In genomic region chr2:91461341-91461740, GRCm38 (mm10) we compare ENCODE assay signal across 10 mouse cellular contexts. TPM values are rescaled to one million over a fixed set of nuclear protein-coding genes. Genes with fewer than 3 reads are reported as not detected.
DNase-seq lines count a peak whose midpoint lies in the region; ATAC-seq lines count a peak whose summit lies in the region.
"Had no signal": no experiment of that assay in that cellular context is flagged by ENCODE, and none has a peak within 500 bp of the region (broad histone marks: within the 10 kb centered on the region; RNA-seq: fewer than 3 reads in every experiment).

No protein-coding gene starts in this region.

- 0 out of 2 replicates have a peak overlapping the region, but pooled peaks have one; percentile 46 for H3K9ac ChIP-seq in forebrain, embryonic 12.5 days
- no peak overlapping the region for H3K9ac ChIP-seq in forebrain, embryonic 16.5 days (replicated peaks; ENCODE audit: low read depth, low read length)
- no peak overlapping the region; the same call in 1 of the 2 replicates for H3K9ac ChIP-seq in midbrain, embryonic 11.5 days (ENCODE audit: low read length)
- H3K9ac ChIP-seq in midbrain, embryonic 15.5 days = no peak overlapping the region
- no peak overlapping the region for H3K9ac ChIP-seq in limb, embryonic 13.5 days

- peak; percentile 76 for DNase-seq in midbrain, embryonic 11.5 days (ENCODE audit: low spot score, missing footprints)
- no peak for DNase-seq in B cell, adult 2 months
- no peak for DNase-seq in left cerebral cortex, adult 18-20 months (ENCODE audit: low spot score in 2 of 2)
- DNase-seq in kidney, postnatal 25 days = no peak
- DNase-seq: cerebellum, postnatal 14 days had no signal

- H3K4me3 ChIP-seq in forebrain, embryonic 12.5 days (replicated peaks) = peak overlapping the region; percentile 2; the same call in 1 of the 2 replicates
- H3K4me3 ChIP-seq in forebrain, embryonic 16.5 days (replicated peaks; ENCODE audit: low read length) = no peak overlapping the region
- no peak overlapping the region for H3K4me3 ChIP-seq in midbrain, embryonic 11.5 days (ENCODE audit: low read depth, low read length)
- no peak overlapping the region for H3K4me3 ChIP-seq in midbrain, embryonic 15.5 days
- no peak overlapping the region for H3K4me3 ChIP-seq in limb, embryonic 13.5 days

- H3K4me2 ChIP-seq in forebrain, embryonic 12.5 days = peak overlapping the region; percentile 47
- H3K4me2 ChIP-seq in forebrain, embryonic 16.5 days (ENCODE audit: low read length) = no peak overlapping the region
- H3K4me2 ChIP-seq in midbrain, embryonic 11.5 days = no peak overlapping the region
- H3K4me2 ChIP-seq in midbrain, embryonic 15.5 days = no peak overlapping the region
- H3K4me2 ChIP-seq in limb, embryonic 13.5 days (replicated peaks) = peak overlapping the region; percentile 48; the same call in 1 of the 2 replicates

- H3K9me3 ChIP-seq in forebrain, embryonic 12.5 days = no peaks in the 10 kb centered on the region
- no peaks in the 10 kb centered on the region for H3K9me3 ChIP-seq in forebrain, embryonic 16.5 days (ENCODE audit: control insufficient read depth, low read length)
- no peaks in the 10 kb centered on the region for H3K9me3 ChIP-seq in midbrain, embryonic 11.5 days (ENCODE audit: control insufficient read depth, low read length)
- H3K9me3 ChIP-seq in midbrain, embryonic 15.5 days = no peaks in the 10 kb centered on the region
- H3K9me3 ChIP-seq in limb, embryonic 13.5 days = no peaks in the 10 kb centered on the region

- H3K27me3 ChIP-seq in forebrain, embryonic 12.5 days = peaks cover 9% of the 10 kb centered on the region; the same call in 1 of the 2 replicates
- no peaks in the 10 kb centered on the region for H3K27me3 ChIP-seq in forebrain, embryonic 16.5 days (replicated peaks; ENCODE audit: control insufficient read depth, insufficient read depth, low read length)
- no peaks in the 10 kb centered on the region for H3K27me3 ChIP-seq in midbrain, embryonic 11.5 days (ENCODE audit: control insufficient read depth, insufficient read depth, low read length)
- H3K27me3 ChIP-seq in midbrain, embryonic 15.5 days (replicated peaks) = peaks cover 4% of the 10 kb centered on the region; the same call in 1 of the 2 replicates
- H3K27me3 ChIP-seq in limb, embryonic 13.5 days = no peaks in the 10 kb centered on the region

- peaks cover 52% of the 10 kb centered on the region for H3K4me1 ChIP-seq in forebrain, embryonic 12.5 days
- H3K4me1 ChIP-seq in forebrain, embryonic 16.5 days (replicated peaks; ENCODE audit: control insufficient read depth, insufficient read depth, low read length) = peaks cover 37% of the 10 kb centered on the region
- peaks cover 39% of the 10 kb centered on the region for H3K4me1 ChIP-seq in midbrain, embryonic 11.5 days (ENCODE audit: control insufficient read depth, insufficient read depth, low read length)
- H3K4me1 ChIP-seq in midbrain, embryonic 15.5 days = peaks cover 47% of the 10 kb centered on the region
- peaks cover 41% of the 10 kb centered on the region for H3K4me1 ChIP-seq in limb, embryonic 13.5 days

- no peak overlapping the region for H3K27ac ChIP-seq in forebrain, embryonic 12.5 days
- no peak overlapping the region for H3K27ac ChIP-seq in forebrain, embryonic 16.5 days (ENCODE audit: low read length)
- no peak overlapping the region for H3K27ac ChIP-seq in midbrain, embryonic 11.5 days (ENCODE audit: low read depth, low read length)
- H3K27ac ChIP-seq in midbrain, embryonic 15.5 days = no peak overlapping the region
- H3K27ac ChIP-seq in limb, embryonic 13.5 days = no peak overlapping the region
- H3K27ac ChIP-seq: kidney, postnatal 0 days had no signal

- WGBS in forebrain, embryonic 12.5 days = 70% methylated on average over 3 of the region's 3 CpGs
- WGBS in forebrain, embryonic 16.5 days = 69% methylated on average over 3 of the region's 3 CpGs
- WGBS in midbrain, embryonic 11.5 days = 61% methylated on average over 3 of the region's 3 CpGs
- WGBS in midbrain, embryonic 15.5 days = 52% methylated on average over 3 of the region's 3 CpGs
- WGBS in limb, embryonic 13.5 days = 37% methylated on average over 3 of the region's 3 CpGs

- no peaks in the 10 kb centered on the region; the same call in 1 of the 2 replicates for H3K36me3 ChIP-seq in forebrain, embryonic 12.5 days (replicated peaks)
- no peaks in the 10 kb centered on the region for H3K36me3 ChIP-seq in forebrain, embryonic 16.5 days (ENCODE audit: control insufficient read depth, insufficient read depth)
- H3K36me3 ChIP-seq in midbrain, embryonic 11.5 days (ENCODE audit: control insufficient read depth, insufficient read depth, low read length) = no peaks in the 10 kb centered on the region
- H3K36me3 ChIP-seq in midbrain, embryonic 15.5 days (replicated peaks) = no peaks in the 10 kb centered on the region
- H3K36me3 ChIP-seq in limb, embryonic 13.5 days = no peaks in the 10 kb centered on the region

- ATAC-seq in forebrain, embryonic 12.5 days (ENCODE audit: low FRiP score) = no peak
- no peak for ATAC-seq in forebrain, embryonic 16.5 days
- no peak for ATAC-seq in midbrain, embryonic 11.5 days (ENCODE audit: low FRiP score)
- ATAC-seq in midbrain, embryonic 15.5 days (replicated peaks) = no peak
- no peak for ATAC-seq in limb, embryonic 13.5 days (ENCODE audit: low FRiP score, low read depth)

RNA-seq across cellular contexts. Expression of gene Lrp4, which starts 4.0 kb away (rescaled TPM):
- polyA plus RNA-seq in forebrain, embryonic 12.5 days (2016; fragmentation: Nextera tagmentation; extraction: Ambion mirVana) = 9.1 and 9.5 TPM in 2 replicates
- 4.5 and 5.9 TPM in 2 replicates for polyA plus RNA-seq in forebrain, embryonic 16.5 days (2015; fragmentation: Nextera tagmentation; extraction: Ambion mirVana)
- 5.3 and 6.1 TPM in 2 replicates for polyA plus RNA-seq in midbrain, embryonic 11.5 days (2014; fragmentation: Nextera tagmentation; extraction: Ambion mirVana)
- 4.2 and 4.9 TPM in 2 replicates for polyA plus RNA-seq in midbrain, embryonic 15.5 days (2015; fragmentation: Nextera tagmentation; extraction: Ambion mirVana)
- polyA plus RNA-seq in limb, embryonic 13.5 days (2015; fragmentation: Nextera tagmentation; extraction: Ambion mirVana) = 8.2 and 9.0 TPM in 2 replicates
- total RNA-seq in left cerebral cortex, adult 18-20 months (2021) = 10 to 100 TPM; 21.0 to 23.1 TPM

RNA-seq across cellular contexts. Expression of gene 1110051M20Rik, which starts 16.8 kb away (rescaled TPM):
- 110 and 114 TPM in 2 replicates for polyA plus RNA-seq in forebrain, embryonic 12.5 days (2016; fragmentation: Nextera tagmentation; extraction: Ambion mirVana)
- polyA plus RNA-seq in forebrain, embryonic 16.5 days (2015; fragmentation: Nextera tagmentation; extraction: Ambion mirVana) = 163 and 187 TPM in 2 replicates
- 98.0 and 98.6 TPM in 2 replicates for polyA plus RNA-seq in midbrain, embryonic 11.5 days (2014; fragmentation: Nextera tagmentation; extraction: Ambion mirVana)
- polyA plus RNA-seq in midbrain, embryonic 15.5 days (2015; fragmentation: Nextera tagmentation; extraction: Ambion mirVana) = 179 TPM in 2 replicates
- 77.2 and 79.4 TPM in 2 replicates for polyA plus RNA-seq in limb, embryonic 13.5 days (2015; fragmentation: Nextera tagmentation; extraction: Ambion mirVana)
- 100 to 1,000 TPM in 1 of 2 experiments, 10 to 100 TPM in 1; 92.1 to 103 TPM for total RNA-seq in left cerebral cortex, adult 18-20 months (2021)

Comparison
In these comparisons a context has a peak if more than half of its experiments do, and no peak if none do; other contexts are left out.
1. H3K4me2 ChIP-seq: peak in forebrain, embryonic 12.5 days (single experiment) and limb, embryonic 13.5 days (single experiment); none in forebrain, embryonic 16.5 days (single experiment), midbrain, embryonic 11.5 days (single experiment) and midbrain, embryonic 15.5 days (single experiment).